Mouse (Mus musculus) forelimb bud, embryonic 11.5 days (tissue): ENCODE results near the gene Axin2.

ENCODE experiments used
- DNase-seq: peaks from one replicate; pipeline ENCODE4 v3.0.0-alpha.2; 2012; ENCODE audit warnings: low read depth, low spot score

Gene Axin2

GRCm38 (mm10) chr11:108929176-108929575, 9.0 kb downstream of the Axin2 start:
- DNase-seq: no peak

DNA sequence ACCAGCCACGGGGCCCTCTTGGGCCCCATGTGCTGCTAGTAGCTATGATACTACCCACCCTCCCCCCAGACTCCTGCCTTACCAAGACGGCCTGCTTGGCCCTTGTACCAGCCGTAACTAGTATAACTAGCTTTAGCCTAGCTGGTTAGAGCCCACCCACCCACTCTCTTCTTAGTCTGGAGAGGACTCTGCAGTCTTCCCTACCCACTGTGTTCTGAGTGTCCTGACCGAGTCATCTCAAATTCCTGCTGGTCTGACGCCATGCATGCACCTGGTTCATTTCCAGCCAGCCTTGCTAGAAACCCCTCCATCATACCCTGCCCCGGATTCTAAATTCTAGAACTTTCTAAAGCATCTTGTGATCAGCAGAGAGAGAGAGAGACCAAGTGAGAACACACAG, 9.6 kb downstream of the Axin2 start:
- DNase-seq: no peak

- DNase-seq: no peak
Measured at GRCm38 (mm10) chr11:108930612-108931011, 10.5 kb downstream of the Axin2 start.

- DNase-seq: no peak
Measured at GRCm38 (mm10) chr11:108933835-108934234, 13.7 kb downstream of the Axin2 start.

- DNase-seq: no peak
Measured at GRCm38 (mm10) chr11:108935128-108935868, 15.1 kb downstream of the Axin2 start.

DNA sequence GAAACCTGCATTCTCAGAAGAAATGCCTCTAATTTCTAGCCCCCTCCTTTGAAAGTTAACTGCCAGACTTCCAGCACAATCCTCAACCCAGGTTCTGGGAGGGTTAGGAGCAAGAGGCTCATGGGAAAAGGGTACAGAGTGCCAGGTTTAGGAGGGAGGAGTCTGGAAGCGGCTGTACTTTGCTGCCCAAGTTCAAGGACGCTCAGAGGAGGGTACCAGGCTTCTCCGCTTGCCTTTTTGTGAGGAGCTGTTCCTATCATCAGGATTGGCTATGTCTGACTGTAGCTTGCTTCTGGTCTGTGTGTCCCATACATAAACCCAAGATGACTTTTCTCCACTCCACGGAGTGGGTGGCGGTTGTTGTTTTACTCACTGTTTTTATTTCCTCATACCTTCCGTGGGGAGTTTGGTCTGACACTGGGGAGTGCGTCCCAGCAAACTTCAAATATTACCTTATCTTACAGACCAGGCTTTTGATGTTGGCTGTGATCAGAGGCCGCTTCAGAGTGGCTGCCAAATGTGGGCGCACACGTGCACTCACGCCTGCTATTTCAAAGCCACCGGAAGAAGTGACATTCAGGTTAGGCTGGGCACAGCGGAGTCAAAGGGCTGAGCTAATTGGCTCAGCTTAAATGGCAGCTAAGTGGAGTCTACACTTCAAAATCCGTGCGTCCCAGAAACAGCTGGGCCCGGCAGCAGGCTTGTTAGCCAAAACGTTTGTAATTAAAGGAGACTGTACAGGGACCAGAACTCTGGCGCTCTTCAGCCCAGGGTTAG, 16.1 kb downstream of the Axin2 start:
- peak; percentile 61 for DNase-seq

DNA sequence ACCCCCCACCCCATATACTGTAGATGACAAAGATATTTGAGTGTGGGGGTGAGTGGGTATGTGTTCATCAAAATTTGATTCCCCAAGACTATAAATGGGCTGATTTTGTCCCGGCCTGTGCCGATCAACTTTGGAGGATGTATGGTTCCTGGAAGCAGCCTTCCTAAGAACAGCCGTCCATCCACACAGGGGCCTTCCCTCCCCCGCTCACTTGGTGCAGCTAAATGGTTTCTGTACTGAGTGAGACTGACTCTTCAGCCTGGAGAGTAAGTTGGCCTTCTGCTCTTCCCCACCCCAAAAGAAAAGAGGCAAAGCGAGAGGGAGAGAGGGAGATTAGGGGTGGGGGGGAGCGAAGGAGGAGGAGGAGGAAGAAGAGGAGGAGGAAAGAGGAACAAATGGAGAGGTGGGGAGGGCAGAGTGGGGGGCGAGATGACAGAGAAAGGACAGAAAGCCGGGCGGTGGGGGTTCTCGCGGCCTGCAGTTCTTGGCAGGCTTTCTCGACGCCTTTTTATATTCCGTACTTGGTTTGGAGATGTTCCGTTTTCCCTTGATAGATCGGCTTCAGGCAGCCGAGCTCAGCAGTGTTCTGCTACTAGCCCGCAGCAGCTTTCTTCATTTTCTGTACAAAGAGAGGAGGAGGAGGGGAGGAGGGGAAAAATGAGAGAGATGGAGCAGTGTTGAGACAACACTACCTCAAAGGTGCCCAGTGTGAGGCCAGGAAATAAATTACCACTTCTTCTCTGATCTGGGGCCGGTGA, 20.7 kb downstream of the Axin2 start:
- DNase-seq: no peak

DNA sequence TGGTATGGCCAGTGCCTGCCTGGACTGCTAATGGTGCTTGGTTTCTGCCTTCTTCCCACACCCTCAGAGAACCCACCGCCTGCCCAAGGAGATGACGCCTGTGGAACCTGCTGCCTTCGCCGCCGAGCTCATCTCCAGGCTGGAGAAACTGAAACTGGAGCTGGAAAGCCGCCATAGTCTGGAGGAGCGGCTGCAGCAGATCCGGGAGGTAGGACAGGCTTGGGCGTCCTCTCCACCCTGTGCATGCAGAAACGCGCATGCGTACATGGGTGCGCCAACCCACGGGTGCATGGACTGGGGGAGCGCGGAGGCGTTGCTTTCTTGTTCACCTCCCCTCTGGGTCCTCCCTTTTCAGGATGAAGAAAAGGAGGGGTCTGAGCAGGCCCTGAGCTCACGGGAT, 21.7 kb downstream of the Axin2 start:
- DNase-seq: no peak

- DNase-seq: no peak
Measured at GRCm38 (mm10) chr11:108943741-108944140, 23.6 kb downstream of the Axin2 start.

GRCm38 (mm10) chr11:108945666-108946065, 25.5 kb downstream of the Axin2 start:
- no peak for DNase-seq

DNA sequence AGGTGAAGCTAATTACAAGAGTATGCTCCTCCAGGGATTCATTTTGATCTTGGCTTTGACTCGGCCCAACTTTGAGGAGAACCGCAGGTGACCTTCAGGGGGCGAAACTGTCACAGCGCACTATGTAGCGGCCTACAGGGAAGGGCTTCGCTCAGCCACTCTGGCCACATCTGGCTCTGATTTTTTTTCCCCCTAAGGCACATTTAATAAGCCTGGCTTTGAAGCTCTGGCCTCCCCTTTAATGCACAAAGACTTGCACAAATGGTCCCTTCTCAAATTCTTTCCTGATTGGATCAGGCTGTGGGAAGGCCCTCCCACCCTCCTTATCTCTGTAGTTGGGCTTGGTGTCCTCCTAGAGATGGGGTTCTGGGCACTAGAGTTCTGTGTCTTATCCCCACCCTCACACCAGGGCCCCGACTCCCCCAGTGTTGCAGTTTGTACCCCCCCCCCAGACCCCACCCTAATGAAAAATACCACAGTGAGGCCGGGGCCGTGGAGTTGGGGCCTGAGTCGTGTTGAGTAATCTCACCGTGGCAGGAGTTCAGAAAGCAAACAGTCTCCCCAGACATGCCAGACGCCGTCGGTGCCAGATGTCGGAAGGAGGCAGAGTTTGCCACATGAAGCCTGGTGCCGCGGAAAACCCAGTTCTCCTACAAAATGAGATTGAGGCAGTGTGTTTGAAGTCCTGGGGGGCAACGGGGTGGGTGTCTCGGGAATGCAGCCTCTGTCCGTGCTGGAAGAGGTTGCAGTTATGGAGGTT, 27.5 kb downstream of the Axin2 start:
- DNase-seq: peak; percentile 95

- no peak for DNase-seq
Measured at GRCm38 (mm10) chr11:108948501-108948900, 28.4 kb downstream of the Axin2 start.

DNA sequence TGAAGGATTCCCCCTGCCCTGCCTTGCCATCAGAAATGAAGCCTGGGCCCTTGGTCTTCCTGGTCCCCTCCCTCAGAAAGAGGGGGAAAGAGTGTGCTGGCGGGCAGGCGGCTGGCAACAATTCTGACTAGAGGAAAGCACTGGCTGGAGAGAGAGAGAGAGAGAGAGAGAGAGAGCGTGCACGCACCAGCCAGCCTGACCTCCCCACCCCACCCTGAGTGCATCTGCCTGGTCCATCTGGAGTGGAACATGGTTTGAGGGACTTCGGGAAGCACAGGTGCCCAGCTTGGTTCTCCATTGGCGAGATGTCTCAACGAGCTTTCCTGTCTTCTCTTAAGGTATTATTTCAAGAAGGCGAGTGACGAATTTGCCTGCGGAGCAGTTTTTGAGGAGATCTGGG, 28.8 kb downstream of the Axin2 start:
- no peak for DNase-seq

GRCm38 (mm10) chr11:108952343-108952742, 32.2 kb downstream of the Axin2 start:
- DNase-seq: no peak

DNA sequence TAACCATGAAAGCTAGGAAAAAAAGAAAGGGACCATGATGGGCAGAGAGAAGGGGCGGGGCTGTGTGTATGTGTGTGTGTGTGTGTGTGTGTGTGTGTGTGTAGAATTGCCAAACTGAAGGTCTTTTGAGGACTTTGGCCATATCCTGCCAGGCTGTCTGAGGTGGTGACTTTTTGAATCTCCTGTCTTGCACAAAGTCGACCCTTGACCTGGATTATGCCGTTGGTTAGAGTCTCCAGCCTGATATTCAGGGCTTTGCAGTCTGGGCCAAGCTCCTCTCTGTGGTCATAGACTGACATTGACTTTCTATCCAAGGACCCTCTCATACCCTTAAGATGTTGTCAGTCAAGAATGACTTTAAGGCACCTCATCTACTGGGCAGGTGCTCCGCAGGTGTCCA, 35.8 kb downstream of the Axin2 start:
- DNase-seq: no peak

DNA sequence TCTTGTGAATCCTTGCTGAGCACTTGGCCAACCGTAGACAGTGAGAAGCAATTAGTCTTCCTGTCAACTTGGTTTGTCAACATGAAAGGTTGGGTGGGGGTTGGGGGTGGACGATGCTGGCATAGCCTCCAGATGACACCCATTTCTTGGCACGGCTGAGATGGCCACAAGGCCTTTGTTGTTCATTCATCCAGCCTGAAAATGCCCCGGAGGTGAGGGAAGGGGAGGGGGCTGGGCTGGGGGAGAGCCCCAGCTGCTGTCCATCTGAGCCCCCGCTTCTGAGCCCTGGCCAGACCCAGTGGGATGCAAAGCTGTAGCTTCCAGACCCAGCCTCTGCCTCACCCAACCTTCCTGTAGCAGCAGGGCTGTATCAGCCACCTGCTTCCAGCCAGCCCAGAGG, 38.2 kb downstream of the Axin2 start:
- no peak for DNase-seq

- DNase-seq: no peak
Measured at GRCm38 (mm10) chr11:108959196-108959595, 39.0 kb downstream of the Axin2 start.

GRCm38 (mm10) chr11:108961651-108962065, 41.5 kb downstream of the Axin2 start:
- peak; percentile 76 for DNase-seq

GRCm38 (mm10) chr11:108963476-108964232, 43.5 kb downstream of the Axin2 start:
- DNase-seq: no peak

GRCm38 (mm10) chr11:108965740-108966139, 45.6 kb downstream of the Axin2 start:
- DNase-seq: no peak

- DNase-seq: no peak
Measured at GRCm38 (mm10) chr11:108973459-108973858, 53.3 kb downstream of the Axin2 start.
